Mouse (Mus musculus) brain, embryonic 14.5 days (tissue): ENCODE measurements at regions not wholly inside any gene's neighbourhood (a gene's known extent, or its start where the extent isn't known, plus 50 kb on each side); places are given as distances from the start of the nearest gene placed in this dataset.
"Not testable (repeated sequence)": the region's sequence is repeated elsewhere in the genome, so short reads cannot be mapped to it uniquely, and the experiment has no call there.

Experiments
- DNase-seq: peaks from one replicate; pipeline ENCODE4 v3.0.0-alpha.2; 2011; ENCODE audit warnings: low read depth
- CTCF ChIP-seq: fragments of 200-500 bp; IDR thresholded peaks from 2 replicates; pipeline ENCODE4 v1.5.1; 2012; ENCODE audit warnings: inconsistent platforms, mild to moderate bottlenecking, moderate library complexity, borderline replicate concordance; ENCODE audit not compliant: insufficient read depth, insufficient read length; ENCODE audit errors: extremely low read depth
- POLR2A ChIP-seq: fragments of 200-500 bp; IDR thresholded peaks from 2 replicates; pipeline ENCODE4 v1.6.1; 2012; ENCODE audit warnings: mild to moderate bottlenecking, inconsistent platforms, borderline replicate concordance; ENCODE audit not compliant: poor library complexity, insufficient read depth, insufficient read length, severe bottlenecking; ENCODE audit errors: extremely low read depth

DNA sequence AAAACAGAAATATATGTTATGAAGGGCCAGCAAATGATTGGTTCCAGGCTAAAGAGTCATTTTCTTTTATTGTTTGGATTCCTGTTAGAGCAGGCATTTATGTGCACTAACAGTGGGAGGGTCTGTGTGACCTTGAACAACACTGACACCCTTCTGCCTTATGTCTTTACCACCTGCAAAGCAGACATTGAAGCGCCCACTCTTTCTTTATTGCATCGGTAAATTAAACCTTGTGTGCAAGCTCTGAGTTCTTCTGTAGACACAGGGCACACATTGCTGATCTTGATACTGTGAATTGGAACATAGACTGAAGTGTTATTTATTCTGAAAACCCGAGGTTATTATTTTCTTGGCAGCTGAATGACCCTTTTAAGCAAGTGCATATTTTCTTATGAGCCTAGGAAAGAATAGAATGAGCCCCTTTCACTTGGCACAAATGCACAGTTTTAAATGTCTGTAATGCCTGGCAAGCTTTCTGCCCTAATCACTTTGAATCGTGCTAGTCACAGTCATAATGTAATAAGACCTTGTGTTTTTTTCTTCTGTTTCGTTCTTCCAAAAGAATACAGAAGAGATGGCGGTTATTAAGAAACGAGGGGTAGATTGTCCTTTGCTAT lies 125.1 kb upstream of the Cobl start:
- peak; percentile 87 for DNase-seq
- TF ChIP-seq POLR2A (no peak), CTCF (no peak)

DNA sequence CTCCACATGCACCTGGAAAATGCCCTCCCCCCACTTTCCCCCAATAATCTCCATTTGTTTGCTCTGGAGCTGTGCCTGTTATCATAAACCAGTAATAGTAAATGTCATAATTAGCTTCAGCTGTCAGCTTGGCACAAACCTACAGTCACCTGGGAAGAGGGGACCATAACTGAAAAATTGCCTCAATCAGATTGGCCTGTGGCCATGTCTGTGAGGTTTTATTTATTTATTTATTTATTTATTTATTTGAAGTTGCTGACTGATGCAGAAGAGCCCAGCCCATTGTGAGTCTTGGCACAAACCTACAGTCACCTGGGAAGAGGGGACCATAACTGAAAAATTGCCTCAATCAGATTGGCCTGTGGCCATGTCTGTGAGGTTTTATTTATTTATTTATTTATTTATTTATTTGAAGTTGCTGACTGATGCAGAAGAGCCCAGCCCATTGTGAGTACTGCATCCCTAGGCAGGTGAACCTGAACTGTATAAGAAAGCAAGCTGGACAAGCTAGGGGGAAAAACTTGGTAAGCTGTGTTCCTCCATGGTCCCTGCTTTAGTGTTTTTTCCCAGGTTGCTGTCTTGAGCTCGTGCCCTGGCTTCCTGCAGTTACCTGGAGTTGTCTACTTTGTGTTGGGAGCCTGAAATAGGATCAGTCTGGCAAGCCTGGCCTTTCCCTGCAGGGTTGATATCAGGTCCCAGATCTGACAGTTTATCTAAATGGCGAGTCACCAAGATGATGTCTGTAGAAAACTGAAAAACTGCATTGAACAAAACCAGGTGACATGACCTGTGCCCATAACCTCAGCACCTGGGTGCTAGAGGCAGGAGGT lies 120.3 kb upstream of the Cobl start:
- peak; percentile 37 for DNase-seq

DNA sequence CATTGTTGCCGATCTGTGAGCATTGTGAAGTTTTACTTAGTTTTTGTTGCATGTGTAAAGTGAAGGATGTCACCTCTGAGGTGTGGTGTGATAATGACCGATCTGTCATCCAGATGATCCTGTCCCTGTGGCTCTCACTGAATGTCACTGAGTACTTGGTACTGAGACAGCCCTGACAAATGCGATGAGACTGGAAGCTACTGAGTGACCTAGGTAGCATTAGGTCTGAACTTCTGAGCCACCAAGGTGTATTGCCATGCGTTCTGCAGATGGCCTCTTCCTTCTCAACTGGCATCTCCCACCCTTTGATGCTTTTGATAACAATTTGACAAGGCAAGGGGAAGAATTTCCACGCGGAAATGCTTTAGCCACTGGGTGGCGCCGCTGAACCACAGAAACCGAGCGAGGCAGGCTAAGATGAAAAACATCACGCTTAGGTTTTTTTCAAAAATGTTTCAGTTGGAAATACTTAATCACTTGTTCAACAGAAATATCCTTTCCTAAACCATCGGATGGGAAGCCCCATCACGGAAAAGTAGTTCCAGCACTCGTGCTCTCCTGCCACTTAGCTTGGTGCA lies 114.3 kb upstream of the Cobl start:
- TF ChIP-seq CTCF (peak; percentile 91), POLR2A (no peak)
- peak; percentile 84 for DNase-seq

DNA sequence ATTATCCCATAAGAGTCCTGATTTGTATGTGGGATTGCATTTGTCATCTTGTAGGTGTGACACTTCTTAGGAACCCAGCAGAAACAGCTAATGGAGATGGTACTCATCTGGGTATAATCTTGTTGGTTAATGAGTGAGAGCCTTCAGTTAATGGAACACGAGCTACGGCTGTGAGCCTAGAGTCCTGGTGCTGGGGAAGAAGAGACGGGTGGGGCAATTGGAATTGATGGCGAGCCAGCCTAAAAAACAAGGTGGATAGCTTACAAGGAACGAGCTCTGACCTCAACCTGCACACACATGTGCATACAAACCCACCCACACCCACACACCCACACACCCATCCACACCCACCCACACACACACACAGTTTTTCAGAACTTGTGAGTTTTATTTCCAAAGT lies 94.9 kb upstream of the Cobl start:
- no peak for TF ChIP-seq CTCF
- TF ChIP-seq POLR2A = no peak

DNA sequence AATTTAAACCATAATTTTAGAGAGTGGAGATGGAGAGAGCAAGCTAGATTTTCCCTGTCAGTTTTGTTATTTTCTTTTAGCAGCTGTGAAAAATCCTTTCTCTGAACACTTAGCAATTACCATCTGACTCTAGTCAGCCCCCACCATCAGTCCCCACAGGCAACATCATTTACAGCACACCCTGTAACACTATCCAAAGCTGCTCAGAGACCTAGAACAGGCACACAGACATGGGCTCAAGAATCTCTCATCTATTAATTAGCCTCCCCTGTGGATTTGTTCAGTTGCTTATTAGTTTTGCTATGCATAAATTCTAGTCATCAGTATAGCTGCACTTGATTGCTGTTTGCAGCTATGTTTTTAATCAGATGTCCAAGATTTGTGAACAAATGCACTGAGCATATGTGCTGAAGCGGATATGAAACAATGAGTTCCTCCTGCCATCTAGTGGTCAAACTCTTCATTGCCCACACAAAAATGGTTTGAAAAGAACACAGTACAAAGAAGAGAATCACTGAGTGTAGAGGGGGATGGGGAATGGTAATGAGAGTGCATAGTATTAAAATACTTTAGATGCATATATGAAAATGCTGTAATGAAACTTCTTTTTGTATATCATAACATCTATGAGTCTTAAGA lies 94.4 kb upstream of the Cobl start:
- peak; percentile 91 for DNase-seq
- TF ChIP-seq POLR2A (no peak), CTCF (peak; percentile 70; the same call in 1 of the 2 replicates)

More for the DNA sequence above, 94.9 kb upstream of the Cobl start:
- DNase-seq = no peak

DNA sequence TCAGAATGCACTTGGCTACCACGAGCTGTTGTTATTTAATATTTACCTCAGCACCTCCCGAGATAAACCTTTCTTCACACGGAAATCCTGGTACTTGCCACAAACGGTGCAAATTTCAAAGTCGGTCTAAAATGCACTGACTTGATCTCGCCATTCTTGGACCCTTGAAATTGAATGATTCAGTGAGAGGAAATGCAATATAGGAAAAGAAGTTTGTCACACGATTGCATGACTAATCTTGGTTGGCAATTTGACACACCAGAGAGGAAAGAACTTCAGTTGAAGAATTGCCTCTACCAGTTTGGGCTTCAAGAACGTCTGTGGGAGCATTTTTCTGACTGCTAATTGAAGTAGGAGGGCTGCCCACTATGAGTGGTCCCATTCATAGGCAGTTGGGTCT lies 93.4 kb upstream of the Cobl start:
- no peak for DNase-seq
- TF ChIP-seq POLR2A = no peak
- TF ChIP-seq CTCF = no peak

DNA sequence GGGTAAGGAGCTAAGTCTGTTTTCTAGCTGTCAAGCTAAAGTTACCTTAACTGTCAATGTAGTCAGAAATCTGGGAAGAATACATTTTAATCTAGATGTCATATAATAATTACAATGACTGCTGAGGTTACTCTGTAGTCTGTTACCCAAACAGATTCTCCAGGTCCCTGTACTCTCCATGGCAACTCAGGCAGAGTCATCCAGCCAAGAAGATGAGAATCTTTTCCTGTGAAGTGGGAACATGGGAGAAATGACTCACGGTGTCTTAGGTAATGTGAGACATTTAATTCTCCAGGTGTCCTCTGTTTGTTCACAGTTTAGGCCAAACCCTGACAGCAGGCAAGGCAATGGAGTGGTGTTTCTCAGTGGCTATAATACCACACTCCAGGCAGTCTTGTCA lies 81.0 kb upstream of the Cobl start:
- DNase-seq = no peak
- no peak for TF ChIP-seq CTCF
- TF ChIP-seq POLR2A = no peak

DNA sequence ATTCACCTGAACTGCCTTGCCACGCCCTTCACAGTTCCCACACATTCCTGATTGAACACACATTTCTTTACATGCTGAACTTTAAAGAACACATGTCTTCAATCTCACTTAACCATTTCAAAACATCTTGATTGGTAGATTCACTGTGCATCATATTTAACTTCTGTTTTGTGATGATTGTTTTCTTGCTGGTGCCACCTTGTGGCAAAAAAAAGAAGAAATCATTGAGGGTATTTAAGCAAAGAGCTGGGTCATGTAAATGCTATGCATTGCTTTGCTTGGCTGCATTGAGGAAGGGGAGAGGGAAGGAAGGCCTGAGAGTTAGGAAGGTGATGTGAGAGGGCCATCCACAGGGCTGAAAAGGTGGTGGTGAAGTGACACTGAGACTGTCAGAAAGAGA lies 78.3 kb upstream of the Cobl start:
- TF ChIP-seq CTCF (no peak), POLR2A (no peak)
- DNase-seq = peak; percentile 39

DNA sequence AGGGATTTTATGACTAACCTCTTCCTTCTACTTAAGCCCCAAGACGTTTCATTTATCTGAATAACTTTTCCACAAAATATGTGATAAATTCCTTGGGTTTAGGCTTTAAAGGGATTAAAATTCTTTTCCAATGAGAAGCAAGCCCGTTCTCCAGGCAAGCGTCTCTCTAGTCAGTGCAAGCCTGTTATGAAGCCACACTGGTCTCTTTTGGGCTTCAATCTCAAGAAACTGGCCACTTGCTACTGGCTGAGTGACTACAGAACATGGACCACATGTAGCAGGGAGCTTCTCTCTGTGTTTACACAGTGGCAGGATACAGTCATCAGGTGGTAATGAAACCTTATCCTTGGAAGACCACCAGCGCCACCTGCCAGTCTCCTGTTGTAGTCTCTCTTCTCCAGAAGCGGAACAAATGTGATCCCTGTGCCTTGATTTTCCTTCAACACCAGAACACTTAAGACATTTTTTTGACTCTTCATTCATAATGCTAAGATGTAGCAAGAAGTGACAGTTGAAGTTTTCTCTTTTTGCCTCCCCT lies 75.6 kb upstream of the Cobl start:
- peak; percentile 60 for DNase-seq
- TF ChIP-seq CTCF (peak; percentile 47; the same call in 1 of the 2 replicates), POLR2A (no peak)

DNA sequence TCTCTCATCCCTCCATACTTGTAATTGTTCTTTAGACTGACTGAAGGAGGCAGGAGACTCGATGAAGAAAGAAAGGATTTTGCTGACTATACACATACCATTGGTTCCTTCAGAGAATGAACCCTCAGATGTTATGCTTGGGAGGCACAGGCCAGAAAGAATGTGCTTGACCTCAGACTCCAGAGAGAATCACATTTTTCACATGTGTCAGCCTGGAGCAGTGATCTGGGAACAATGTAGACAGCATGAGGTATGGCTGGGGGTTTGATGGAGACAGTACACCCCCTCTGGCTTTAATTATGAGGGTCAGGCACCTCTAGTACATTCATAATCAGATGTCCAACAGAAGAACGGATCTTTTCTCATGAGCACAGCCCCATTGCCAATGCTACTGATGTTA lies 70.3 kb upstream of the Cobl start:
- no peak for DNase-seq
- no peak for TF ChIP-seq CTCF
- no peak for TF ChIP-seq POLR2A

DNA sequence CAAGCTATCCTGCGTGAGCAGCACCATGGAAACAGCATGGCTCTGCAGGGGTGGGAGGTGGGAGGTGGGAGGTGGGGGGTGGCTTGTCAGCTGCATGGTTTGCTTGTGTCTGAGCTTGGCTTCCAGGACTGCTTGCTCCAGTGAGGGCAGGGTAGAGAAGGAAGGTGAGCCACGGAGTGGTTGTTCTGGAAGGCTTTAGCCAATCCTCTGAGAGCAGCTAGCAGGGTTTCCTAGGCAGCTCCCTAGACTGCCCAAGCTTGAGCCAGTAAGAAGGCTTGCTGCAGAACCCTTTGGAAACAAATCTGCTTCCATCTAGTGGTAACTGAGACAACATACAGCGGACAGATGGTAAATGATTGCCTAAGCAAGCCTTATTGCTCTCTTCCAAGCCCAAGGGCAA lies 67.5 kb upstream of the Cobl start:
- DNase-seq = peak; percentile 92
- peak; percentile 70; the same call in 1 of the 2 replicates for TF ChIP-seq CTCF
- no peak for TF ChIP-seq POLR2A

DNA sequence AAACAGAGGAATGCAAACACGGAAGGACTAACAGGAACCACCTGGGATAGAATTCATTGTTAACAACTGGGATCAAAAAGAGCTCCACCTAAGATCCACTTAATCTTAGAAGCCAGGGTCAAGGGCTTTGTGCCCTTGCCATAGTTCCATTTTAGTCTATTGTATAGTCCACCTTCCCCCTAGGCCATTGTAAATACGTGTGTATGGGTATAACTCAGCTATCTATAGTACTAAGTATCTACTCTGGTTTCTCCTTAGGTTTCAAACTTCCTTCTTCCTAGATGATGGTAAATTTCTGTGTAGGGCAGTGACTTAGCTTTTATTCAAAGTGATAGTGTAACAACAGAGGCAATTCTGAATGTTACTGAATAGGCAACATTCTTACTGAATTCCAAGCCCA lies 57.3 kb upstream of the Cobl start:
- DNase-seq = not testable (repeated sequence)
